Mouse (Mus musculus): ENCODE results near the gene Mettl18.

The Mettl18 gene

GRCm38 (mm10) chr1:164040385-164041135, 45.9 kb downstream of the Mettl18 start:
- intact Hi-C loops (cut with DNase I), result no loop called here

GRCm38 (mm10) chr1:164043549-164043948, 48.9 kb downstream of the Mettl18 start:
- intact Hi-C loops (cut with DNase I), result no loop called here
